Mouse (Mus musculus) bone marrow, adult 2 months (tissue): ENCODE results near the gene Tkt.

Source experiments
- CTCF ChIP-seq: fragments of 200-500 bp; IDR thresholded peaks from 2 replicates; pipeline ENCODE4 v1.5.1; 2011; ENCODE audit warnings: low read length, control low read depth; ENCODE audit not compliant: control insufficient read depth, insufficient read depth
- POLR2A ChIP-seq: fragments of 200-500 bp; IDR thresholded peaks from 2 replicates; pipeline ENCODE4 v1.6.1; 2011; ENCODE audit warnings: low read depth, mild to moderate bottlenecking, control low read depth, low read length, borderline replicate concordance; ENCODE audit not compliant: control insufficient read depth

- no peak for TF ChIP-seq CTCF
- TF ChIP-seq POLR2A, result no peak
These were observed 18.7 kb upstream of the Tkt start for GRCm38 (mm10) chr14:30529454-30529853.
